Mouse (Mus musculus) C2C12 (cell line): ENCODE results near the gene Olfr1030. TPM values are rescaled to one million over a fixed set of nuclear protein-coding genes. Genes with fewer than 3 reads are reported as not detected.
"Not testable (repeated sequence)": the region's sequence is repeated elsewhere in the genome, so short reads cannot be mapped to it uniquely, and the experiment has no call there.

Experiments used
- H3K27me3 ChIP-seq: one replicate; pipeline ENCODE4 v1.6.1; 2011; ENCODE audit not compliant: control insufficient read depth, insufficient read depth, insufficient read length
- H3K36me3 ChIP-seq: one replicate; pipeline ENCODE4 v1.6.1; 2011; ENCODE audit not compliant: control insufficient read depth, insufficient read depth
- H3K4me3 ChIP-seq: one replicate; pipeline ENCODE4 v1.5.1; 2011; ENCODE audit warnings: mild to moderate bottlenecking, control low read depth; ENCODE audit not compliant: poor library complexity, insufficient read depth, severe bottlenecking
- H3K79me2 ChIP-seq: one replicate; pipeline ENCODE4 v1.6.1; 2011; ENCODE audit not compliant: control insufficient read depth, insufficient read depth
- H3K79me3 ChIP-seq: one replicate; pipeline ENCODE4 v1.6.1; 2011; ENCODE audit warnings: low read depth, control low read depth
- H3ac ChIP-seq: one replicate; pipeline ENCODE3; 2011; ENCODE audit warnings: low read depth; ENCODE audit not compliant: control insufficient read depth, insufficient read length
- CEBPB ChIP-seq: IDR thresholded peaks from one replicate; pipeline ENCODE4 v1.6.1; 2011; ENCODE audit warnings: low read depth, mild to moderate bottlenecking, control low read depth, moderate library complexity
- CTCF ChIP-seq: IDR thresholded peaks from one replicate; pipeline ENCODE4 v1.5.1; 2011; ENCODE audit not compliant: control insufficient read depth, insufficient read depth, insufficient read length
- FOSL1 ChIP-seq: IDR thresholded peaks from one replicate; pipeline ENCODE4 v1.8.0; 2011; ENCODE audit warnings: mild to moderate bottlenecking, low read length; ENCODE audit not compliant: poor library complexity, insufficient read depth, severe bottlenecking
- MAX ChIP-seq: IDR thresholded peaks from one replicate; pipeline ENCODE4 v1.6.1; 2011; ENCODE audit warnings: mild to moderate bottlenecking, control low read depth
- MYOD1 ChIP-seq: IDR thresholded peaks from one replicate; pipeline ENCODE4 v1.6.1; 2011; ENCODE audit warnings: low read depth; ENCODE audit not compliant: control insufficient read depth, insufficient read length
- MYOG ChIP-seq: IDR thresholded peaks from one replicate; pipeline ENCODE4 v1.6.1; 2011; ENCODE audit not compliant: control insufficient read depth, insufficient read length; ENCODE audit errors: extremely low read depth
- USF1 ChIP-seq: IDR thresholded peaks from one replicate; pipeline ENCODE4 v1.6.1; 2011; ENCODE audit warnings: low read depth, mild to moderate bottlenecking, control low read depth, moderate library complexity
- long read RNA-seq, 2 experiments: library from polyadenylated mRNA; unstranded; transcript quantifications; one replicate each; pipeline ENCODE4 v2.0.0; 2019 to 2020
- polyA plus RNA-seq: library from polyadenylated mRNA; unstranded; fragments of >200 nt; fragmentation: generic; extraction: Trizol; gene quantifications from one replicate; pipeline ENCODE4 v1.2.1, GENCODE M21; 2012; ENCODE audit warnings: missing spikeins

Gene Olfr1030
- not detected for polyA plus RNA-seq
- long read RNA-seq, experiment 1, result 0 reads
- long read RNA-seq, experiment 2, result 0 reads

GRCm38 (mm10) chr2:85978976-85979375 lies at the start of gene Olfr1030:
TSS of gene Olfr1030 (plus strand) at chr2:85979276.
- no peak for TF ChIP-seq MYOG
- TF ChIP-seq MAX, result no peak
- TF ChIP-seq FOSL1, result no peak
- TF ChIP-seq CEBPB, result no peak
- TF ChIP-seq CTCF, result no peak
- TF ChIP-seq MYOD1, result no peak
- TF ChIP-seq USF1, result no peak
- H3K27me3 ChIP-seq, result no peaks in the 10 kb centered on the region
- H3K79me2 ChIP-seq, result no peaks in the 10 kb centered on the region
- no peaks in the 10 kb centered on the region for H3K79me3 ChIP-seq
- H3K4me3 ChIP-seq, result no peak within 1 kb of the TSS
- H3K36me3 ChIP-seq, result no peaks in the 10 kb centered on the region
- H3ac ChIP-seq, result no peak within 1 kb of the TSS

DNA sequence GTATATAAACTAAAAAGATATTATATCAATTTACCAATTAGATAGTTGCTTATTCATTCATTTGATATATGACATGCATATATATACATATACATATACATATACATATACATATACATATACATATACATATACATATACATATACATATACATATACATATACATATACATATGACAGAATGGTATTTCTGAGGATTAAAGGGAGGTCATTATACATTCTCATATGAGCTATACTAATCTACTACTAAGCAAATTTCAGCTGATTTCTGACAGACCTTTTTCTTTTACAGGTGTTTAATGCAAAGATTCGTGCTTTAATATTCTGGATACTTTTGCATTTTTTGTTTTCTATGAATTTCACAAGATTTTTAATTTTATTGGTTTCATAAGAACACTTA lies 28.9 kb upstream of the Olfr1030 start, which contains the start of gene Olfr1028:
Gene Olfr1028, plus strand, starts transcription at position 301 of the 400 bp plus-strand sequence.
- TF ChIP-seq FOSL1 (no peak), MYOD1 (no peak), MYOG (no peak), CTCF (no peak), MAX (no peak), CEBPB (no peak), USF1 (no peak)
- no peaks in the 10 kb centered on the region for H3K27me3 ChIP-seq
- H3K4me3 ChIP-seq, result no peak within 1 kb of the TSS
- H3ac ChIP-seq, result no peak within 1 kb of the TSS
- H3K79me3 ChIP-seq, result no peaks in the 10 kb centered on the region
- no peaks in the 10 kb centered on the region for H3K36me3 ChIP-seq
- H3K79me2 ChIP-seq, result no peaks in the 10 kb centered on the region

DNA sequence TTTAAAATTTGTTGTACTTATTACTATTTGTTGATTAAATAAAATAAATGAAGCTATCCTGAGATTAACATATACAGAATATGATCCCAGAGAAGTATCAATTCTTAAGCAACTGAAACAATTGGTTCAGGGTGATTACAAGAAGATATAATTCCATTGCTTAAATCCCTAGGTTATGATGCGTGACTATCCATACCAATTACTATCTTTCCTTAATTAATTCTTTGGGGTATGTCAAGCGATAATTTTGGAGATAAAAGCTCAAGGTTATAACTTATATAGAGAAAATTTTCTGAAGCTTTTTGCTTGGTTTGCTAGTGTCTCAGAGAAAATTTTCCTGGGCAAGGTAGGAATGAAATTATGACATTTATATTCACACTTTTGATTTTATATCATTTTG lies 5.5 kb upstream of the Olfr1030 start, which contains the start of gene Olfr1029:
Gene Olfr1029, plus strand, starts transcription at position 301 of the 400 bp plus-strand sequence.
- Histone ChIP-seq H3K79me3 (no peaks in the 10 kb centered on the region), H3K4me3 (no peak within 1 kb of the TSS), H3ac (no peak within 1 kb of the TSS), H3K79me2 (no peaks in the 10 kb centered on the region), H3K36me3 (no peaks in the 10 kb centered on the region), H3K27me3 (no peaks in the 10 kb centered on the region)
- TF ChIP-seq MYOG, result no peak
- no peak for TF ChIP-seq MYOD1
- no peak for TF ChIP-seq CTCF
- TF ChIP-seq CEBPB, result no peak
- TF ChIP-seq MAX, result no peak
- no peak for TF ChIP-seq FOSL1
- TF ChIP-seq USF1, result no peak

DNA sequence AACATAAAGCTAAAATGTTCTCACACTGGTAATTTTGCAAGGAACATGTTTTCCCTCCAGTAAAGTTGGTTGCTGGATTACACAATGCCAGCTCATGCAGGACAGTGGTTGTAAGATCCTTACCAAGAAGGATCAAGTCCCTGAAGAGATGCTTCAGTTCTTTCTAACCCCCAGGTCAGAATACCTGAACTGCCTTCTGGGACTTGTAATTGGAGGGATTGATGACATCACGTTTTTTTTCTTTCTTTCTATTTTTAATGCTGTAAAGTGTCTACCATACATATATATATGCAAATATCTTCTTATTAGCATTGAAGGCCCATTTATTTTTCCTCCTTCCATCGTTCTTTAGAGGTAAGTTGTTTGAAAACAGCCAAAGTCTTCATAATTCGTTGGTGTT lies 10.9 kb downstream of the Olfr1030 start, which contains the start of gene Olfr1031:
Gene Olfr1031, plus strand, starts transcription at position 301 of the 400 bp plus-strand sequence.
- H3ac ChIP-seq, result no peak within 1 kb of the TSS
- H3K4me3 ChIP-seq, result no peak within 1 kb of the TSS
- TF ChIP-seq FOSL1 (no peak), MYOD1 (no peak), CEBPB (no peak), MYOG (no peak), USF1 (no peak), CTCF (no peak), MAX (no peak)
- no peaks in the 10 kb centered on the region for H3K79me2 ChIP-seq
- H3K27me3 ChIP-seq, result no peaks in the 10 kb centered on the region
- no peaks in the 10 kb centered on the region for H3K36me3 ChIP-seq
- no peaks in the 10 kb centered on the region for H3K79me3 ChIP-seq

- Histone ChIP-seq H3ac (no peak within 1 kb of the TSS), H3K79me2 (no peaks in the 10 kb centered on the region), H3K27me3 (no peaks in the 10 kb centered on the region), H3K36me3 (no peaks in the 10 kb centered on the region), H3K79me3 (no peaks in the 10 kb centered on the region), H3K4me3 (no peak within 1 kb of the TSS)
- TF ChIP-seq MAX (no peak), MYOD1 (no peak), CTCF (no peak)
Measured at GRCm38 (mm10) chr2:86005240-86005639, 26.2 kb downstream of the Olfr1030 start, which contains the start of gene Olfr1032. TSS of gene Olfr1032 (plus strand) at chr2:86005540.

- not testable (repeated sequence) for H3K79me2 ChIP-seq, H3K36me3 ChIP-seq, H3K4me3 ChIP-seq, H3K27me3 ChIP-seq, H3K79me3 ChIP-seq, H3ac ChIP-seq
Measured at GRCm38 (mm10) chr2:86020406-86020805, 41.3 kb downstream of the Olfr1030 start, which contains the start of gene Olfr1033. TSS of gene Olfr1033 (plus strand) at chr2:86020633.

GRCm38 (mm10) chr2:86021518-86021917 lies 42.4 kb downstream of the Olfr1030 start:
- not testable (repeated sequence) for H3K79me3 ChIP-seq, H3K27me3 ChIP-seq, H3K79me2 ChIP-seq, H3K36me3 ChIP-seq, H3ac ChIP-seq, H3K4me3 ChIP-seq
